Mouse (Mus musculus): ENCODE data around the gene Olfr1442. TPM values are rescaled to one million over a fixed set of nuclear protein-coding genes. Genes with fewer than 3 reads are reported as not detected.

Gene Olfr1442
- polyA plus RNA-seq, 1 experiment from 2014 or later = not detected

DNA sequence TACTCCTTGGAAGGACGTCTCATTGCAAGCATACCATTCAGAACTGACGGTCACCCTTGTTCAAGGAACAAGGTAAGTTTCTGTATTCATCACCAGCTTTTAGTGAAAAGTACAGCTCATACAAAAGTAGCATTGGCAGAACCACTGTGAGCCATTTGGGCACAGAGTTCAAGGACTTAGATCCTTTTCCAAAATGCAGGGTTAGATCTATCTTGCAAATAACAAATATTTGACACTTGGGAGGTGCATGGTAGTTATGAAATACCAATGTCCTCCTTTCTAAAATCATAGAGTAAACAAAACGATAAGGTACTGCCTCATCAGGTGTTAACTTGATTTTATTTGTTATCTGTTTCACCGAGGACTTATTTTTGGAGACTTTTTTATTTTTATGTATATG is 812 bp downstream of the Olfr1442 start:
- Histone ChIP-seq H3K36me3 (ENCODE audit: control insufficient read depth, insufficient read depth, low read length) (no peaks in the 10 kb centered on the region), H3K4me2 (ENCODE audit: low read depth, severe bottlenecking) (no peak overlapping the region), H3K9ac (ENCODE audit: low read length) (no peak overlapping the region), H3K4me1 (ENCODE audit: control insufficient read depth, insufficient read depth, low read length) (no peaks in the 10 kb centered on the region), H3K27me3 (ENCODE audit: control insufficient read depth, insufficient read depth, low read length) (no peaks in the 10 kb centered on the region), H3K9me3 (ENCODE audit: control insufficient read depth, low read length) (no peaks in the 10 kb centered on the region), H3K27ac (replicated peaks; ENCODE audit: low read depth, low read length) (no peak overlapping the region), H3K4me3 (ENCODE audit: low read depth, low read length) (no peak overlapping the region)
- WGBS = 81% methylated on average over 4 of the region's 4 CpGs
- DNase-seq (ENCODE audit: low spot score) (no peak), ATAC-seq (ENCODE audit: insufficient number of reproducible peaks, low FRiP score, low TSS enrichment, low read depth) (no peak)

GRCm38 (mm10) chr19:12677812-12678211 is 7.6 kb downstream of the Olfr1442 start, which contains the start of gene Olfr1443:
TSS of gene Olfr1443 (plus strand) at chr19:12678112.
- Histone ChIP-seq H3K27ac (replicated peaks; ENCODE audit: low read depth, low read length) (no peak within 1 kb of the TSS), H3K9me3 (ENCODE audit: control insufficient read depth, low read length) (no peaks in the 10 kb centered on the region; the same call in 1 of the 2 replicates), H3K27me3 (ENCODE audit: control insufficient read depth, insufficient read depth, low read length) (no peaks in the 10 kb centered on the region), H3K4me1 (ENCODE audit: control insufficient read depth, insufficient read depth, low read length) (no peaks in the 10 kb centered on the region), H3K36me3 (ENCODE audit: control insufficient read depth, insufficient read depth, low read length) (no peaks in the 10 kb centered on the region), H3K4me2 (ENCODE audit: low read depth, severe bottlenecking) (no peak within 1 kb of the TSS), H3K4me3 (ENCODE audit: low read depth, low read length) (no peak within 1 kb of the TSS), H3K9ac (ENCODE audit: low read length) (no peak within 1 kb of the TSS)
- ATAC-seq (ENCODE audit: insufficient number of reproducible peaks, low FRiP score, low TSS enrichment, low read depth) (no peak), DNase-seq (ENCODE audit: low spot score) (no peak)
- 68% methylated on average over 3 of the region's 3 CpGs for WGBS

GRCm38 (mm10) chr19:12684638-12685037 is 14.4 kb downstream of the Olfr1442 start:
- no peak for ATAC-seq (ENCODE audit: insufficient number of reproducible peaks, low FRiP score, low TSS enrichment, low read depth)
- Histone ChIP-seq H3K9ac (ENCODE audit: low read length) (no peak overlapping the region), H3K4me1 (ENCODE audit: control insufficient read depth, insufficient read depth, low read length) (no peaks in the 10 kb centered on the region), H3K36me3 (ENCODE audit: control insufficient read depth, insufficient read depth, low read length) (no peaks in the 10 kb centered on the region), H3K4me2 (ENCODE audit: low read depth, severe bottlenecking) (no peak overlapping the region), H3K27ac (replicated peaks; ENCODE audit: low read depth, low read length) (no peak overlapping the region), H3K4me3 (ENCODE audit: low read depth, low read length) (no peak overlapping the region), H3K27me3 (ENCODE audit: control insufficient read depth, insufficient read depth, low read length) (no peaks in the 10 kb centered on the region), H3K9me3 (ENCODE audit: control insufficient read depth, low read length) (no peaks in the 10 kb centered on the region)
- DNase-seq (ENCODE audit: low spot score) = no peak

DNA sequence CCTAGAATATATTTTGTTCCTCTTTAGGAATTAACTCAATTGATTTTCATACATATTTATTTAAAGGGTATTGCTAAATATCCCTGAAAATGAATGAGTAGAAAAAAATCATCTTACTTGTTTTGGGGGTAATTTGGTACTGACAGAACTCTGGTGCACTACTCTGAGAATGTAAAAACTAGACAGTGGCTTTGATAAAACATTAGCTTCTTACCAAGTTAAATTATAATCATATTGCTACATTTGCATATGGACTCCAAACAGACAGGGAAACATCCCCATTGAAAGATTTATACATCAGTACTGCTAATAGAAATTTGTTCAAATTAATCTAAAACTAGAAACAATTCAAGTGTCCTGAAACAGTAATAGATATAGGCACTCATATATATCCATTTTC is 15.0 kb downstream of the Olfr1442 start:
- Histone ChIP-seq H3K36me3 (ENCODE audit: control insufficient read depth, insufficient read depth, low read length) (no peaks in the 10 kb centered on the region), H3K9me3 (ENCODE audit: control insufficient read depth, low read length) (no peaks in the 10 kb centered on the region), H3K4me1 (ENCODE audit: control insufficient read depth, insufficient read depth, low read length) (no peaks in the 10 kb centered on the region), H3K4me2 (ENCODE audit: low read depth, severe bottlenecking) (no peak overlapping the region), H3K27ac (replicated peaks; ENCODE audit: low read depth, low read length) (no peak overlapping the region), H3K27me3 (ENCODE audit: control insufficient read depth, insufficient read depth, low read length) (no peaks in the 10 kb centered on the region), H3K4me3 (ENCODE audit: low read depth, low read length) (no peak overlapping the region), H3K9ac (ENCODE audit: low read length) (no peak overlapping the region)
- no peak for DNase-seq (ENCODE audit: low spot score)
- no peak for ATAC-seq (ENCODE audit: insufficient number of reproducible peaks, low FRiP score, low TSS enrichment, low read depth)

DNA sequence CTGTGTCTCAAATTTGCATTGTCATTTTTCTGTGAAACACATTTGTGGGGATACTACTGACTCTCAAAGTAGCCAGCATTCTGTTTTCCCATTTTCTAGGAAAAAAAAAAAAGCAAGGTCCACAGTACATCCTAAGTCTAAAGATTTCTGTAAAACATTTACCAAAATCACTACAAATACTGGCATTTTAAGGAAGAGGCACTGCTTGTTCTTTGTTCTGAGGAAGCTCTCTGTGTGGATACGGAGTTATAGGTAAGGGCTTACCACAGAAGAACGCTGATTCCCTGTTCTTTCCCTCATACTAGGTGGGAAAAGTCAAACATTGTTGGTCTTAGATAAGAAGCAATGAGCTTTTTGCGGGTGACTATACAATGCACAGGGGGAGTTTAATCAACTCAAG is 25.4 kb downstream of the Olfr1442 start, which contains the start of gene Keg1:
Gene Keg1 (plus strand): TSS at position 197 of the 400 bp plus-strand sequence.
- H3K9me3 ChIP-seq (ENCODE audit: control insufficient read depth, low read length) = no peaks in the 10 kb centered on the region
- WGBS = 79% methylated on average over 3 of the region's 3 CpGs
- H3K9ac ChIP-seq (ENCODE audit: low read length) = no peak within 1 kb of the TSS
- ATAC-seq (ENCODE audit: insufficient number of reproducible peaks, low FRiP score, low TSS enrichment, low read depth) = no peak
- H3K4me2 ChIP-seq (ENCODE audit: low read depth, severe bottlenecking) = no peak within 1 kb of the TSS
- H3K4me1 ChIP-seq (ENCODE audit: control insufficient read depth, insufficient read depth, low read length) = no peaks in the 10 kb centered on the region
- H3K27me3 ChIP-seq (ENCODE audit: control insufficient read depth, insufficient read depth, low read length) = no peaks in the 10 kb centered on the region
- H3K4me3 ChIP-seq (ENCODE audit: low read depth, low read length) = no peak within 1 kb of the TSS
- DNase-seq (ENCODE audit: low spot score) = no peak
- no peak within 1 kb of the TSS for H3K27ac ChIP-seq (replicated peaks; ENCODE audit: low read depth, low read length)
- no peaks in the 10 kb centered on the region for H3K36me3 ChIP-seq (ENCODE audit: control insufficient read depth, insufficient read depth, low read length)

DNA sequence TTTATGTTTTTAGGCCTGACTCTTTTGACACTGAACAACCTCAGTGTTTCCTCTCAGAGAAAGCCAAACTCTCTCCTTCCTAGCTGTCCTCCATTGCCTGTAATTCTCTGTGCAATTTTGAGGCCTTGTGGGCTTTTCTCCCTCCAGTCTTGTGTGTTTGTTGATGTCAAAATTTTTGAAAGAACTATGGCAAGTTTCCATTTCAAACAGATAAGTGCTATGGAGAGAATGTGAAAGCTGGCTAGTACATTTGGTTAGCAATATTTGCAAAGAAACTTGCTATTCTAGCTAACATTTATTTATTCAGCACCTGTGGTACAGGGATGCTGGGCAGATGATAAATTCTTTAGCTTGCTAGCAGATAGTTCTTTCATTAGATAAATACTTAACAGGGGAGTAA is 26.0 kb downstream of the Olfr1442 start:
- H3K9me3 ChIP-seq (ENCODE audit: control insufficient read depth, low read length) = no peaks in the 10 kb centered on the region
- ATAC-seq (ENCODE audit: insufficient number of reproducible peaks, low FRiP score, low TSS enrichment, low read depth) (no peak), DNase-seq (ENCODE audit: low spot score) (no peak)
- no peaks in the 10 kb centered on the region for H3K27me3 ChIP-seq (ENCODE audit: control insufficient read depth, insufficient read depth, low read length)
- no peak overlapping the region for H3K4me2 ChIP-seq (ENCODE audit: low read depth, severe bottlenecking)
- H3K4me1 ChIP-seq (ENCODE audit: control insufficient read depth, insufficient read depth, low read length) = no peaks in the 10 kb centered on the region
- no peak overlapping the region for H3K27ac ChIP-seq (replicated peaks; ENCODE audit: low read depth, low read length)
- H3K36me3 ChIP-seq (ENCODE audit: control insufficient read depth, insufficient read depth, low read length) = no peaks in the 10 kb centered on the region
- no peak overlapping the region for H3K9ac ChIP-seq (ENCODE audit: low read length)
- H3K4me3 ChIP-seq (ENCODE audit: low read depth, low read length) = no peak overlapping the region

- no peak overlapping the region for H3K9ac ChIP-seq (ENCODE audit: low read length)
- 86% methylated on average over 2 of the region's 2 CpGs for WGBS
- no peak overlapping the region for H3K27ac ChIP-seq (replicated peaks; ENCODE audit: low read depth, low read length)
- no peaks in the 10 kb centered on the region for H3K9me3 ChIP-seq (ENCODE audit: control insufficient read depth, low read length)
- H3K4me3 ChIP-seq (ENCODE audit: low read depth, low read length) = no peak overlapping the region
- no peaks in the 10 kb centered on the region for H3K36me3 ChIP-seq (ENCODE audit: control insufficient read depth, insufficient read depth, low read length)
- H3K4me1 ChIP-seq (ENCODE audit: control insufficient read depth, insufficient read depth, low read length) = no peaks in the 10 kb centered on the region
- ATAC-seq (ENCODE audit: insufficient number of reproducible peaks, low FRiP score, low TSS enrichment, low read depth) (no peak), DNase-seq (ENCODE audit: low spot score) (no peak)
- H3K27me3 ChIP-seq (ENCODE audit: control insufficient read depth, insufficient read depth, low read length) = no peaks in the 10 kb centered on the region
- no peak overlapping the region for H3K4me2 ChIP-seq (ENCODE audit: low read depth, severe bottlenecking)
Observed at GRCm38 (mm10) chr19:12708458-12708857, 38.2 kb downstream of the Olfr1442 start.

GRCm38 (mm10) chr19:12708986-12709385 is 38.7 kb downstream of the Olfr1442 start:
- no peak for ATAC-seq (ENCODE audit: insufficient number of reproducible peaks, low FRiP score, low TSS enrichment, low read depth)
- no peaks in the 10 kb centered on the region for H3K4me1 ChIP-seq (ENCODE audit: control insufficient read depth, insufficient read depth, low read length)
- no peaks in the 10 kb centered on the region for H3K9me3 ChIP-seq (ENCODE audit: control insufficient read depth, low read length)

DNA sequence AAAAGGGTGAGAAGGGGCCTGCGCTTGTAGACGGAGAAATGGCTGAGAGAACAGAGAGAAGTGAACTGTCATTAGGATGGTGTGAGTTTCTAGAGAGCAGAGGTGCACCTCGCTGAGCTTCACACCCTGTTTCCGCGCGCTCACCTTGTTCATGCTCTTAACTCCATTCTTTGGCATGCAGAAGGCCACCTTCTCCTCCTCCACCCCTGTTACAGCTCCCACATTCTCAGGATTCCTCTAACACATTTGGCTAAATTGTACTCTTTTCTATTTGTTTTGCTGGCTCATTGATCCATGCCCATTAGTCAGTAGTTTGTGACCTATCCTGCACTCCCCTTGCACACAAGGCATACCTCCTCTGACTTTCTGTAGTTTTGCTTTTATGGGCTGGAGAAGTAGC is 49.0 kb downstream of the Olfr1442 start:
- WGBS = 86% methylated on average over 6 of the region's 6 CpGs

More at GRCm38 (mm10) chr19:12708986-12709385, 38.7 kb downstream of the Olfr1442 start:
- Histone ChIP-seq H3K4me2 (ENCODE audit: low read depth, severe bottlenecking) (no peak overlapping the region), H3K9ac (ENCODE audit: low read length) (no peak overlapping the region), H3K27me3 (ENCODE audit: control insufficient read depth, insufficient read depth, low read length) (no peaks in the 10 kb centered on the region), H3K4me3 (ENCODE audit: low read depth, low read length) (no peak overlapping the region), H3K27ac (replicated peaks; ENCODE audit: low read depth, low read length) (no peak overlapping the region), H3K36me3 (ENCODE audit: control insufficient read depth, insufficient read depth, low read length) (no peaks in the 10 kb centered on the region)
- DNase-seq (ENCODE audit: low spot score) = no peak

More for the DNA sequence above, 49.0 kb downstream of the Olfr1442 start:
- H3K4me1 ChIP-seq (ENCODE audit: control insufficient read depth, insufficient read depth, low read length) = no peaks in the 10 kb centered on the region
- no peak for DNase-seq (ENCODE audit: low spot score)
- H3K9ac ChIP-seq (ENCODE audit: low read length) = no peak overlapping the region
- H3K4me3 ChIP-seq (ENCODE audit: low read depth, low read length) = no peak overlapping the region
- H3K4me2 ChIP-seq (ENCODE audit: low read depth, severe bottlenecking) = no peak overlapping the region
- no peaks in the 10 kb centered on the region for H3K9me3 ChIP-seq (ENCODE audit: control insufficient read depth, low read length)
- ATAC-seq (ENCODE audit: insufficient number of reproducible peaks, low FRiP score, low TSS enrichment, low read depth) = no peak
- H3K27ac ChIP-seq (replicated peaks; ENCODE audit: low read depth, low read length) = no peak overlapping the region
- no peaks in the 10 kb centered on the region for H3K27me3 ChIP-seq (ENCODE audit: control insufficient read depth, insufficient read depth, low read length)
- H3K36me3 ChIP-seq (ENCODE audit: control insufficient read depth, insufficient read depth, low read length) = no peaks in the 10 kb centered on the region
